Mouse (Mus musculus): ENCODE measurements around the gene Mrpl44.

The Mrpl44 gene

DNA sequence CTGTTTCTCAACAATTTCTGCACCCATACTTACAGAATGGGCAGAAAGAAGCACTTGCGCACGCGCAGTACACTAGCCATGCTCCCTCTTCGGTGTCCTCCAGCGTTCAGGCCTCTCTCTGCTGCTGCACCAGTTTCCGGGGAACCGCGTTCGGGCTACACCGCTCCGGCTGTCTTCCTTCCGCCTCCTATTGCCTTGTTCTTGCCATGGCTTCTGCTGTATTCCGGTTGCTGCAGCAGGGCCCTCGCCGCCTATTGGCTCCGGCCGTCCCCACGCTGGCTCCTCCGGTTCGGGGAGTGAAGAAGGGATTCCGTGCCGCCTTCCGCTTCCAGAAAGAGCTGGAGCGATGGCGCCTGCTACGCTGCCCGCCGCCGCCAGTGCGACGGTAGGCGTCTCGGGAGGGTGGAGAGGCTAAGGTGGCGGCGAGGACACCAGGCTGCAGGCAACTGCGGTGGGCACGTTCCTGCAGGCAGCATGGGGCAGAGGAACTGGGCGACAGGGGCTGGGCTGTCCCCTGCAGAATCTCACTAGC, at the start of gene Mrpl44, which contains the start of gene Wdfy1:
Mrpl44 (plus strand) TSS at position 92 of the 532 bp plus-strand sequence.
Wdfy1 (minus strand) TSS at position 217 of the 532 bp plus-strand sequence.
- ChIA-PET POLR2A (interaction anchor here in 1 of 4 experiments (0.7 to 6.9 kb wide), 3 partner anchors 14 to 87 kb away, joined by 3 to 37 read pairs (median 4); no protein-coding TSS in a partner anchor), CTCF (no interaction called here)

DNA sequence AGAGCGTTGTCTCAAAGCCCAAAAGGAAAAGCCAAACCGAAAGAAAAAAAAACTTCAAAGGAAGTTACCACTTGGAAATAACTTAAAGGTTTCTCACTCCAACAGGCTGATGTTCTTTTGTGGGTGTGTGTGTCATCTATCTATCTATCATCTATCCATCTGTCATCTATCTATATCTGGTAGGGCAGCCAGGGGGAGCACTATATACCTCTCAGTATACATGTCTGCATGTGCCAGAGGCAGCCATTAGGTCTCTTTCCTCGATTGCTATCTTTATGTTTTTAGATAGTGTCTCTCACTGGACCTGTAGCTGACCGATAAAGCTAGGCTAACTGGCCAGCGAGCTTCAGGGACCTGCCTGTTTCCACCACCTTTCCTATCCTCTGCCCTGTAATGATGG, 41.0 kb upstream of the Mrpl44 start:
- CTCF ChIA-PET = no interaction called here
- POLR2A ChIA-PET = no interaction called here

DNA sequence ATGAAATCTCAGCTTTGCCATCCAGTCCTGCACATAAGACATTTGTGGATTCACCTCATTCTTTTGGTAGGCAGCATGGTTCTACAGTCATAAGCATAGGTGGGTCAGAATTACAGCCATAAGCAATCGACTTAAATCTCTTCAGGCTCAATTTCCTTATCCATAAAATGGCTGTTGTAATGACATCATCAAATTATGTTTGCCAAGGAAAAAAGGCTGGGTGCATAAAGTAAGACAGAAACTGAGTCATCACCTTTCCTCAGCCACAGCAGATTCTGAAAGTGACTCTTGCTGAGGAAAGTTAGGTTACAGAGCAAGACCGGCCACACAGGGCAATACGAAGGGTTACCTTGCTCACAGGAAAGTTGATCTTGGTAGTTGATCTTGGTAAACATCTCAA, 39.4 kb upstream of the Mrpl44 start:
- ChIA-PET CTCF (no interaction called here), POLR2A (interaction anchor here in 2 of 4 experiments (0.6 to 1.1 kb wide), 2 partner anchors 13 to 566 kb away, joined by 3 read pairs; no protein-coding TSS in a partner anchor)

DNA sequence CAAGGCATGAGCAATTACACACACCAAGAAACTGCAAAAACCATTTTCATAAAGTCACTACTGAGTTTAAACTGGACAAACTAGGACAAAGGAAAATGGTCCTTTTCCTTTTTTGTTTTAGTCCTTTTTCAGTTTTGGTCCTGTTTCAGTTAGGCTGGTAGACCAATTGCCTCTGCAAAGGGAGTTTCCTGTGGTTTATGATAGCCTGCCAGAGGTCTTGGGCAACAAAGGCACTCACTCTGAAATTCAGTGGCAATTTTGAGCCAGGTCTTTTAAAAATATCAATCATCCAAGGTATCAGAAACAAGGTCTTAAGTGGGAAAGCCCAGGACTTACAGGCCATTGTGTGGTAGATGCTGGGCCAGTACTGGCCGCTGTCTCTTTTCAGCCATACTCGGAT, 36.1 kb upstream of the Mrpl44 start:
- CTCF ChIA-PET = no interaction called here
- POLR2A ChIA-PET = interaction anchor here in 2 of 4 experiments (1.3 to 2.7 kb wide), 3 partner anchors 19 to 23 kb away, joined by 3 to 11 read pairs (median 4); no protein-coding TSS in a partner anchor

DNA sequence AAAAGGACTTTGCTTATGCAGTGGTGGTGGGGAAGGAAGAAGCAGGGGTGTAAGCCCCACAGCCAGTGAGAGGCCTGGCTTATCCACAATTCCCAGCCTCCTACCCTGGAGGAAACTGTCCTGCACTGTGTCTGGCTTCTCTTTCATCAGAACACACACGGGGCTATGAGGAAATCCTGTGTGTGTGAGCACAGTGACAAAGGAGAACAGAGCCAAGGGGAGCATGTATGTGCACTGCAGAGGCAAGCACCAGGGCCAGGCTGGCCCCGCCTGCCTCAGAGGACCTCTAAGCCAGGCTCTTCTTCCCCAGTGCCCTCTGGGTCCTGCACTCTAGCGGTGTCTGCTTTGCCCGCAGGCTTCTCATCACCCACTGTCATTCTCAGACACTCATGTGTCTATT, 34.8 kb upstream of the Mrpl44 start:
- POLR2A ChIA-PET = no interaction called here
- CTCF ChIA-PET = no interaction called here

DNA sequence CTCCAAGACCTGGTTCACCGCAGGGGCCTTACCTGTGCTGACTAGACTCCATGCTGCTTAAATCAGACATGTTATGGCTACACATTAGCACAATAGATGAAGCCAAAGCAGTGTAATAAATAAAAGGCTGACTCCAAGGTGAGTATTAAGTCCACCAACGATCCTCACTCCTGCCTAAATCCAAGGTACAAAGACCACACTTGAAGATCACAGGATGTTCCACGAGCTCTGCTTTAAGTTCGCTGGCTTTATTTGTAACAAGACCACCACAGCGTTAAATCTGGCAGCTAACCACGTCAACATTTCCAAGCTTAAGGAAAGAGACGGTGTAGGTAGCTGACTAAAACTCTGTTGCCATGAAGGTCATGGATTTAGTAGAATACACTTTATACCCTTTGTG, 32.9 kb upstream of the Mrpl44 start:
- ChIA-PET POLR2A (interaction anchor here in 1 of 4 experiments (0.5 to 1.1 kb wide), 2 partner anchors 30 to 911 kb away, joined by 3 to 5 read pairs; no protein-coding TSS in a partner anchor), CTCF (no interaction called here)

DNA sequence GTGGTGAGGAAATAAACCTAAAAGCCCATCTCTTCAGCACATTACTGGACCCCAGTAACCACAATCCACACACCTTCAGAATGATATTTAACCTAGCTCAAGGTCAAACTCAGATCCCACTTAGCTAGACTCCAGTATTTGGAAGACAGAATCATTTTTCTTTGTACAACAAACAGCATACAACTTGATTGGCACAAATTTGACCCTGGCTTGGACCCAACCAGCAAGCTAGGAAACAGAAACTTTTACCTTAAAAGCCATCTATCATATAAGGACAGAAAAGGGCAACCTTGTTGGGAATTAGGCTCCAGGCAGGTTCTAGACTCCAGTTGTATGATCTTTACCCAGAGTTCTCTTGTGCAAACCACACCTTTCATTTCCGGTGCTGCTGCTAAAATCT, 32.4 kb upstream of the Mrpl44 start:
- ChIA-PET CTCF (no interaction called here), POLR2A (interaction anchor here in 1 of 4 experiments (1.1 kb wide), 1 partner anchor 30 kb away, joined by 3 read pairs; no protein-coding TSS in a partner anchor)

DNA sequence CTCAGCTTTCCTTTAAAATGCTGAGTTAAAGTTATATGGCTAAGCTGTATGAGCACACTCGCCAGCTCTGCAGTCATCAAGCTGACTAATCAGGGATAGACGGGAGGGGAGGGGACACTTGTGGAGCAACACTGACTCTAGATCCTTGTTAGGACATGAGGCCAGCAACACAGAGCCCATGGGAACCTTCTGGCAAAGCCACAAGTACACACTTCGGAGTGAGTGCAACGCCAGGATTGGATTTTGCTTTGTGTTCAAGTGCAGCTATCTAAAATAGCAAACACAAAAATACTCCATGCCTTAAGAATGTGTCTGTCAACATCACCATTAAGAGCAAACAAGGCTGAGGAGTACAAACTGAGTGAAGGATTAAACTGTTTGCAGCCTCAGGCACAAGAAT, 29.8 kb upstream of the Mrpl44 start:
- ChIA-PET POLR2A (no interaction called here), CTCF (no interaction called here)

DNA sequence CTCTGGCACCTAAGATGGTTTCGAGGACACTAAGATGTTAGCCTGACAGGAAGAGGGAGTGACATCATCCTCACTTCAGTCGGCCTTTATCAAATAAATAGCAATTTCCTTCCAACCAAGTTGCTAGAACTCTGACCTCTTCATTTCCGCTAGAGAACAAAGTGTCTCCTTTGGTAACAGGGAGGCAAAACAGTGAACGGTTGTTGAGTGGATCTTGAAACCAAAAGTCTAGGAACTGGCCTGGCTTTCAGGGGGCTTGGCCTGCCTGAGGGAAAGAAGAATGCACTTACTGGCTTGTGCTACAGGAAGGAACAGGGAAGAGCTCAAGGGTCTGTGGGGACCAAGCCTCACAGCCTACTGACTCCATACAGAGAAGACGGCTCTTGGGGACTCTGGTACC, 24.6 kb upstream of the Mrpl44 start:
- CTCF ChIA-PET = no interaction called here
- POLR2A ChIA-PET = interaction anchor here in 1 of 4 experiments (2.7 kb wide), 1 partner anchor 12 kb away, joined by 7 read pairs; no protein-coding TSS in a partner anchor

DNA sequence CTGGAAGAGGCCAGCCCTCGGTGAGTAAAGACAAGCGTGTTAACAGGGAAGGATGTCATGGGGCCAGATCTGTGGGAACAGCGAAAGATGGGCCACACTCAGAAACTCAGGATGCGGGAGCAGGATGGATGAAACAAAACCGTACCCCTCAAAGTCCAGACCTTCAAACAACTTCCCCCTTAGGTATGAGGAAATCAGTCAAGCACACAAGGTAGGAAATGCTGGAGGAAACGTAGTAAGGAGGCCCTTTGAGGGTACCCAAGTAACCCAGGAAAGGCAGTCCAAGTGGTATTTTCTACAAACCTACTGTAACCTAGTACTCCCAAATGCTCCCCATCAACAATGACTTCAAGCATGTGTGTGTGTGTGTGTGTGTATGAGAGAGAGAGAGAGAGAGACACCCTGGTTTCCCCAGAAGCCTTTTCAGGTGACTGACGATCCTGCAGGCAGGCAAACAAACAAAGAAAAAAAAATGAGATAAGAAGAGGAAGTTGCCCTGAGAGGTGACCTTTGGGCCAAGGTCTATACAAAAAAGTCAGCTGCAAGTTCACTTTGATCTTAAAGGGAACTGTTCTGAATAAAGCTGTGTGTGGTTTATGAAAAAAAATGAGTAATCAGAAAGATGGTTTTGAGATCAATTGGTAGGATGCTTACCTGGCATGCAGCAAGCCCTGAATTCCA, 23.7 kb upstream of the Mrpl44 start:
- CTCF ChIA-PET = no interaction called here
- POLR2A ChIA-PET = interaction anchor here in 1 of 4 experiments (1.4 to 2.7 kb wide), 3 partner anchors 10 to 61 kb away, joined by 3 to 7 read pairs (median 5); no protein-coding TSS in a partner anchor

DNA sequence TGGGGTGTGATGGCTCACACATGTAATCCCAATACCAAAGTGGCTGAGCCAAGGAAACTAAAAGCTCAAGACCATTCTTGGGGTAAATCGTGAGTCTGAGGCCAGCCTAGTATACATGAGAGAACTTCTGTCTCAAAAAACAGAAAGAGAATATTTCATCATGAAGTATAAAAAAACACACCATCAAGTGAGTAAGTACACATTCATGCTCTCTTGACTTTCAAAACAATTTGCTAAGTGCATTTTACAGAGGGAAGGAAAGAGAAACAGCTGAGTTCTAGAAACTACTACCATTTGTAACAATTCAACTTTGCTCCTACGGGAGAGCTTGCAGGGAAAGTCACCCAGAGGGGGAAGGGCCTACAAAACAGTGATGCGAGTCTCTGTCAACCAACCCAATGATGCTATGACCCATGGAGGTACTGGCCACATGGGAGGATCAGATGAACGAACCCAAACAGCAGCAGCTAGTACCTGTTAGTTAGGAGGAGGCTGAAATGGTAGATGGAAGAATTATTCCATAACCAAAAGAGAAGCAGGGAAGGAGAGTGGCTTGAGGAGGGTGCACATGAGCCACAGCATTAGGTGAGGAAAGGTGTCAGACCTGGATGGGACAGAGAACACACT, 23.0 kb upstream of the Mrpl44 start:
- POLR2A ChIA-PET = interaction anchor here in 2 of 4 experiments (0.6 to 2.7 kb wide), 4 partner anchors 9 to 1517 kb away, joined by 3 to 7 read pairs (median 4); no protein-coding TSS in a partner anchor
- CTCF ChIA-PET = no interaction called here

DNA sequence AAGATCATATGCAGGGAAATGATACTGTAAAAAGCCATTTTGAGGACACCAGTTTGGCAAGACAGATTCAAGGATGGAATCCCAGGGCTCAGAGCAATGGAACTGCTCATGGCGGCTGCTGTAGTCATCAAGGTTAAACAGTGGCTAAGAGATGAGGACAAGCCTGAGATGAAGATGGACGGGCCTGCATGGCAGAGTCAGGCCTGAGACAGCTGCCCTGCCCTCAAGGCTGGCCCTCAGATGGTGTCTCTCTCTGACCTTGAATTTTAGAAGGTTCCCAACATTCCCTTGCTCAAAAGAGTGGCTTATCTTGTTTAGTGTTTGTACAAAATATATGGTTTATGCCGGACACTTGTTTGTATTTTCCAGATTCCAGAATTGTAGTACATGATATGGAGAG, 22.4 kb upstream of the Mrpl44 start:
- CTCF ChIA-PET = interaction anchor here in 1 of 4 experiments (0.5 kb wide), 1 partner anchor 16 kb away, joined by 3 read pairs; no protein-coding TSS in a partner anchor
- POLR2A ChIA-PET = interaction anchor here in 2 of 4 experiments (0.6 to 2.7 kb wide), 5 partner anchors 8 to 1516 kb away, joined by 3 to 7 read pairs (median 5); no protein-coding TSS in a partner anchor

DNA sequence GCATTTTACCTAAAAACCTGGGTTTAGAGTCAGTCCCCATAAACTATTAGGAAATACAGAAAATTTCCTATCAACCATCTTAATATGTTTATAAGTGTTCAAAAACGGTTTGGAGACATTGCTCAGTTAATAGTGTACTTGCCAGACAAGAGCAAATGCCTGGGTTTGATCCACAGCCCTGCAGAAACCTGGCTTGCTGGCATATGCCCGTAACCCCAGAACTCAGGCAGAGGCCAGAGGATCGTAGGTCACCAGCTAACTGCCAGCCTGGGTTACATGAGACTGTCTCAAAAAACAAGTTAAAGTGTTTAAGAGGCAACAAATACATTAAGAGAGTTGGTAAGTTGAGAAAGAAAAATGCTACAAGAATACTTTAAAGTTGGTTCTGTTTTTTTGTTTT, 20.9 kb upstream of the Mrpl44 start:
- ChIA-PET CTCF (no interaction called here), POLR2A (interaction anchor here in 1 of 4 experiments (2.0 kb wide), 1 partner anchor 23 kb away, joined by 7 read pairs; no protein-coding TSS in a partner anchor)

DNA sequence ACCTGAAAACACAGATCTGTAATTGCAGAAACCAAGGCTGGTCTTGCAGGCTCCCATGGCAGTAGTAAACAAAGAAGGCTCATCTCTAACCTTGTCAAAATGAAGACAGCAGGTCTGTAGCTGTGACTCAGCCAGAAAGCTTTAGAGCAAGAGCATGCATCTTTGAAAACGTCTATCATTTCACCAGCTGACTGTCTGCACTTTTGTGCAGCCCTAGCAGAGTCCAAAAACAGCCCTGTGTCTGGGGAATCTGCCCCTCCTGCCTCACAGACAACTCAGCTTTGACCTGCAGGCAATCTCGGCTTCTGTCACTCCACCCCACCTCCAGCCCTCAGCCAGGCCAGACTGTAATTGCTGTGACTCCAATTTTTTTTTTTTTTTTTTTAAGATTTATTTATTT, 20.4 kb upstream of the Mrpl44 start:
- POLR2A ChIA-PET = interaction anchor here in 2 of 4 experiments (0.6 to 2.0 kb wide), 4 partner anchors 23 to 82 kb away, joined by 3 to 7 read pairs (median 3); no protein-coding TSS in a partner anchor
- CTCF ChIA-PET = interaction anchor here in 1 of 4 experiments (0.7 kb wide), 1 partner anchor 23 kb away, joined by 3 read pairs; no protein-coding TSS in a partner anchor

DNA sequence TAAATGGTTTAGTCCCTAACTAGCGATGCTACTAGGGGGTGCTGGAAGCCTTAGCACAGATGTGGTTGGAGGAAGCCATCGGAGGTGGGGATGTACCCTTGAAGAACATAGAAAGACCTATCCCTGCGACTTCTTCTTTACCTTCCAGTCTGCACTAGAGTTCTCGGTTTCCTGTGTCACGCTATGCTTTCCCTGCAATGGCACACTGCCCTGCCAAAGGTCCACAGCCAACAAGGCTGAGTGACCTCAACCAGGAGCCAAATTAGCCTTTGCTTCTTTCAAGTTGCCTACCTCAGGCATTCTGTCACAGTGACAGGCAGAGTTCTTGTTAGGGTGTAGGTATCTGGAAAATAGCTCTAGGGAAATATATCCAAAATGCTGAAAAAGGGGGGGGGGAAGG, 19.4 kb upstream of the Mrpl44 start:
- CTCF ChIA-PET = no interaction called here
- POLR2A ChIA-PET = interaction anchor here in 1 of 4 experiments (0.6 to 1.1 kb wide), 2 partner anchors 19 to 179 kb away, joined by 3 read pairs; no protein-coding TSS in a partner anchor

DNA sequence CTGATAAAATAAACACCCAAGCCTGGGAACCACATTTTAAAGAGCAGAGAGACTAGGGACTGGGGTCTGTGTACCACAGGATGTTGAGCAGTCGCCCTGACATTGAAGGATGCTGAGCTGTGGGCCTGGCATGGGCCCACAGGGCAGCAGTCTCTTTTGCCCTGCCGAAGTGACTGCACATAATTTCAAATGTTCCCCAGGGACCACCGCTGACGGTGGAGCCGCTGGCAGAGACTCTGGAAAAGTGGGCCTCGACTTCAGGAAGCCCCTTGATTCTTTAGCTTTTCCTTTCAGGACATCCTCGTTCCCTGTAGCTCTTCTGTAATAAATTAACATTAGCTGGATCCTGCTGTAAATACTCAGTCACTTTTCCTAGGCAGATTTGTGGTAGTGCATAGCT, 18.7 kb upstream of the Mrpl44 start:
- CTCF ChIA-PET = no interaction called here
- POLR2A ChIA-PET = interaction anchor here in 1 of 4 experiments (0.6 to 1.3 kb wide), 5 partner anchors 8 to 399 kb away, joined by 3 to 4 read pairs (median 3); no protein-coding TSS in a partner anchor

DNA sequence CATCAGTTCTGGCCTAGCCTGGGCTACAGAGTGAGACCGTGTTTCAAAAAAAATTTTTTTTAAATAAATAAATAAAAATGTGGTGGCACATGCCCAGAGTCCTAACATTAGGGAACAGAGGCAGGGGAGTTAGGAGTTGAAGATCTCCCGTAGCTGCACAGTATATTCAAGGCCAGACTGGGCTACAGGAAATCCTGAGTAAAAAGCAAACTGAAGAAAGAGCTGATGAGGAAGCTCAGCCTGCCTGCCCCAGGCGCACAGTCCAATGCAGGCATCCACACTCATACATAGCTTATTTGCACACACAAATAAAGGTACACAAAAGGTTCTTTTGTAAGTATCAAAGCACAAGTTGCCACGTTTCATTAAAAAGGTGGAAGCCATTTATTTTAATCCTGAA, 18.2 kb upstream of the Mrpl44 start:
- ChIA-PET CTCF (interaction anchor here in 1 of 4 experiments (0.6 kb wide), 1 partner anchor 26 kb away, joined by 5 read pairs; no protein-coding TSS in a partner anchor), POLR2A (interaction anchor here in 1 of 4 experiments (0.9 to 1.3 kb wide), 4 partner anchors 8 to 25 kb away, joined by 3 to 4 read pairs (median 3); no protein-coding TSS in a partner anchor)

DNA sequence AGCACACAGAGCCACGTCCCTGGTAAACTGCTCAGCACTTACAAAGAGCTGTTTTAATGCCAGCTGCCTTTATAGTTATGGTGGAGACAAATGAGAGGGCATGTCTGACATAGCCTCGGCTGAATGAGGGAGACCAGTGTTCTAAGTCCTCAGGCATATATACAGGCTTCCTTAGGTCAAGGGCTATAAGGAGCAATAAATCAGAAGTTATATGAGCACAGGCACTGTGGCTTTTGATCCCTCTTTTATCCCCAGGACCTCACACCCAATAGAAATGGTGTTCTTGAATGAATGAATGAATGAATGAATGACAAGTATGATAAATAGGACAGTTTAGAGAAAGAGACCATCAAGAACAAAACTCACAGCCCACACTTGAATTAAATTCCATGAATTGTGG, 16.8 kb upstream of the Mrpl44 start:
- POLR2A ChIA-PET = interaction anchor here in 2 of 4 experiments (0.9 to 2.3 kb wide), 4 partner anchors 10 to 50 kb away, joined by 3 to 8 read pairs (median 4); no protein-coding TSS in a partner anchor
- CTCF ChIA-PET = no interaction called here

DNA sequence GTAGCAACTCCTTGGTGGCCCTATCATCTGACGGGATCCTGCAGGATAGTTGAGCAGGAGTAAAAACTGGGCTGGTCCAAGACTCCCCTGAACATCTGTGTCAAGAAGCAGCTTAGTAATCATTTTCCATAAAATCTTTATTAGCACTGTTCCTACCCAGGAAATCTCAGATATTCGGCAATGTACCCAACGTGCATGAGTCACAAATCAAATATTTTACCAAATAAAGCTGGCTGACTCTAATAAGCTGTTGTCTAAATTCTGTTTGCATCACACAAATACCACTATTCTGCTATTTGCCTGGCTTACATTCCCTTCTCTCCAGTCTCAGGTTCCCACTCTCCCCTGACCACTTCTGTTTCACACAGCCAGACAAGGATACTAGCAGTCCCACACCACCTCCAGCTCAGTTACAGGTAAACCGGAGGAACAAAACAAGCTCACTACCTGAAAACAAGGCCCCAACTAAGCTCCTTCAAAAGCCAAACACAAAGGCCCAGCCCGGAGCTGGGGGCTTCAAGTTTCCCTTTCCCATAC, 16.3 kb upstream of the Mrpl44 start:
- ChIA-PET POLR2A (interaction anchor here in 2 of 4 experiments (0.7 to 2.3 kb wide), 8 partner anchors 10 to 100 kb away, joined by 3 to 8 read pairs (median 4); no protein-coding TSS in a partner anchor), CTCF (no interaction called here)
